Mouse (Mus musculus) limb, embryonic 14.5 days (tissue): ENCODE measurements around the gene Mal. TPM values are rescaled to one million over a fixed set of nuclear protein-coding genes. Genes with fewer than 3 reads are reported as not detected.

Experiments used
- ATAC-seq: fragments of 200-750 bp; cut with Nextera tagmentation; 2 replicates; pipeline ENCODE4 v1.8.0; 2017; ENCODE audit warnings: low read depth, moderate number of reproducible peaks, moderate TSS enrichment; ENCODE audit not compliant: low FRiP score
- DNase-seq: peaks from one replicate; pipeline ENCODE4 v3.0.0-alpha.2; 2015; ENCODE audit warnings: low spot score
- H3K27ac ChIP-seq: fragments of 300-500 bp; sonication (generic); replicated peaks from 2 replicates; pipeline ENCODE4 v1.5.1; 2014; ENCODE audit warnings: low read depth, mild to moderate bottlenecking, low read length, moderate library complexity, mixed read lengths
- H3K27me3 ChIP-seq: fragments of 300-500 bp; sonication (generic); 2 replicates; pipeline ENCODE4 v1.6.1; 2014; ENCODE audit warnings: low read length, mixed read lengths; ENCODE audit not compliant: control insufficient read depth, insufficient read depth
- H3K36me3 ChIP-seq: fragments of 300-500 bp; sonication (generic); 2 replicates; pipeline ENCODE4 v1.6.1; 2014; ENCODE audit warnings: mild to moderate bottlenecking, low read length, moderate library complexity, mixed read lengths; ENCODE audit not compliant: control insufficient read depth, insufficient read depth
- H3K4me1 ChIP-seq: fragments of 300-500 bp; sonication (generic); 2 replicates; pipeline ENCODE4 v1.6.1; 2014; ENCODE audit warnings: antibody characterized with exemption, low read length, mixed read lengths; ENCODE audit not compliant: control insufficient read depth, insufficient read depth
- H3K4me2 ChIP-seq: fragments of 300-500 bp; sonication (generic); replicated peaks from 2 replicates; pipeline ENCODE4 v1.6.1; 2014; ENCODE audit warnings: low read depth, mild to moderate bottlenecking, low read length, moderate library complexity; ENCODE audit not compliant: severe bottlenecking
- H3K4me3 ChIP-seq: fragments of 300-500 bp; sonication (generic); replicated peaks from 2 replicates; pipeline ENCODE4 v1.5.1; 2014; ENCODE audit warnings: low read length
- H3K9ac ChIP-seq: fragments of 300-500 bp; sonication (generic); 2 replicates; pipeline ENCODE4 v1.6.1; 2014; ENCODE audit warnings: mild to moderate bottlenecking, low read depth, low read length, moderate library complexity; ENCODE audit not compliant: severe bottlenecking
- H3K9me3 ChIP-seq: fragments of 300-500 bp; sonication (generic); 2 replicates; pipeline ENCODE4 v1.6.1; 2016; ENCODE audit warnings: low read length; ENCODE audit not compliant: control insufficient read depth
- POLR2A ChIP-seq: fragments of 200-500 bp; IDR thresholded peaks from 2 replicates; pipeline ENCODE4 v1.8.0; 2012; ENCODE audit warnings: inconsistent platforms, mild to moderate bottlenecking, moderate library complexity, borderline replicate concordance; ENCODE audit not compliant: insufficient read depth, insufficient read length; ENCODE audit errors: extremely low read depth
- WGBS: fragments of 180-500 bp; shearing (Covaris S2); extraction: QIAGEN DNeasy Blood & Tissue Kit; methylation state at CpG from one replicate; pipeline ENCODE4 v1.1.7; 2014; 5-methylcytosine and 5-hydroxymethylcytosine counted together
- polyA plus RNA-seq, 2 experiments: library from polyadenylated mRNA; depleted of rRNA in 1 of 2; stranded (reverse) in 1 of 2; unstranded in 1 of 2; fragments of >200 nt; fragmentation: Nextera tagmentation in 1 of 2; extraction: Ambion mirVana in 1 of 2; gene quantifications; 2 replicates each; pipeline versions ENCODE4 v1.2.1 to v1.2.3; 2012 to 2014

Mal gene
- polyA plus RNA-seq, 2 experiments = 2.5 to 12.5 TPM

DNA sequence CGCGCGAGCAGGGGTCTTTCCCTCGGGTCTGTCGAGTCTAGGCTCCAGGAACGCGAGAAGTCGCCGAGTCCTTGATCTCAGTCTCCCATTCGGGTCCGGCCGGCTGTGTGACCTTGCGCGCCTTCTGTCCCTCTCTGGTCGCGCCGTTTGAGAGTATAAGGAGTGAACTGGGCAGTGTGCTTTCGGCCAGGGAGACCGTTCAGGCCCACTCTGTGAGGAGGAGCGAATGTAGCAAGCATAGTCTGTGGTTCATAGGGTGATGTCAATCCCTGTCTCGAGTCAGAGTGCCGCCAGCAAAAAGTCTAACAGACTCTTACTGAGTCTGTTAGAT lies 69.0 kb downstream of the Mal start:
- peaks cover 10% of the 10 kb centered on the region for H3K36me3 ChIP-seq
- no peaks in the 10 kb centered on the region for H3K9me3 ChIP-seq
- H3K4me1 ChIP-seq = peaks cover 18% of the 10 kb centered on the region; the same call in 1 of the 2 replicates
- H3K4me3 ChIP-seq = peak overlapping the region; percentile 96
- DNase-seq (no peak), ATAC-seq (0 out of 2 replicates have a peak, but pooled peaks have one; percentile 3)
- TF ChIP-seq POLR2A = no peak
- H3K27me3 ChIP-seq = no peaks in the 10 kb centered on the region
- peak overlapping the region; percentile 91 for H3K9ac ChIP-seq
- WGBS = under 1% methylated on average over 22 of the region's 22 CpGs
- peak overlapping the region; percentile 80 for H3K4me2 ChIP-seq
- peak overlapping the region; percentile 94 for H3K27ac ChIP-seq

GRCm38 (mm10) chr2:127586694-127587513 lies 69.6 kb downstream of the Mal start, which contains the start of the genes Zfp661 and Mrps5:
Gene Zfp661, minus strand, starts transcription at chr2:127587094.
Gene Mrps5, plus strand, starts transcription at chr2:127587222.
- ATAC-seq (peak; percentile 88), DNase-seq (peak; percentile 76)
- no peaks in the 10 kb centered on the region for H3K27me3 ChIP-seq
- H3K9me3 ChIP-seq = no peaks in the 10 kb centered on the region
- H3K36me3 ChIP-seq = 0 out of 2 replicates have a peak, but pooled peaks cover 5% of the 10 kb centered on the region
- H3K4me3 ChIP-seq = peak within 1 kb of the TSS; percentile 96
- H3K9ac ChIP-seq = peak within 1 kb of the TSS; percentile 91
- TF ChIP-seq POLR2A = 0 out of 2 replicates have a peak, but pooled peaks have one; percentile 88
- H3K27ac ChIP-seq = peak within 1 kb of the TSS; percentile 94
- peaks cover 18% of the 10 kb centered on the region; the same call in 1 of the 2 replicates for H3K4me1 ChIP-seq
- peak within 1 kb of the TSS; percentile 80 for H3K4me2 ChIP-seq
- WGBS = 4% methylated on average over 38 of the region's 39 CpGs

DNA sequence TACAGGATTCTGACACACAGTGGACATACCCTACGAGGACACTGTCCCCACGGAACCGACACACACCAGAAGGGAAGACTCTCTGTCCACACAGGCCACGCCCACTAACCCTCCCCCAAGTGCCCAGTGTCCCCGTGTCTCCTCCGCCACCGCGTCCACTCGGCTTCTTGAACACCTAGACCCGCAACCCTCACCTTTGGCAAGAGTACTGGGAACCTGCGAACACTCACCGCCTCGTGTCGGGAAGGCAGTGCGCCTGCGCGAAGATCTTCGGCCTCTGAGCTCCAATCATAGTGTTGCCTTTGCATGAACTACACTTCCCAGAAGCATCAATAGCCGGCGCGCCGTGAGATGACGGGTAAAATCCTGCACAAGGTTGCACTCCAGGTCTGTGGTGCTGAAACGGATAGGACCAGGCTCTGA lies 72.0 kb downstream of the Mal start:
- peak; percentile 67; the same call in 1 of the 2 replicates for TF ChIP-seq POLR2A
- Histone ChIP-seq H3K4me2 (peak overlapping the region; percentile 92), H3K4me1 (peaks cover 18% of the 10 kb centered on the region; the same call in 1 of the 2 replicates), H3K9me3 (no peaks in the 10 kb centered on the region), H3K9ac (peak overlapping the region; percentile 70), H3K4me3 (peak overlapping the region; percentile 65), H3K27ac (no peak overlapping the region), H3K27me3 (no peaks in the 10 kb centered on the region), H3K36me3 (no peaks in the 10 kb centered on the region)
- WGBS = 0% methylated on average over 24 of the region's 24 CpGs
- ATAC-seq (peak; percentile 91), DNase-seq (peak; percentile 95)

Other genes starting within 250 kb of the Mal start
- gene Gpat2, start 231.5 kb downstream of the Mal start, polyA plus RNA-seq (2012; rRNA removed) = 0.31 and 0.37 TPM in 2 replicates
- gene Gpat2, start 231.5 kb downstream of the Mal start, polyA plus RNA-seq (2014; fragmentation: Nextera tagmentation; extraction: Ambion mirVana) = 0.14 and 0.39 TPM in 2 replicates
- gene Fahd2a, start 212.1 kb downstream of the Mal start, polyA plus RNA-seq (2012; rRNA removed) = 14.6 and 22.2 TPM in 2 replicates
- gene Fahd2a, start 212.1 kb downstream of the Mal start, polyA plus RNA-seq (2014; fragmentation: Nextera tagmentation; extraction: Ambion mirVana) = 20.8 and 24.9 TPM in 2 replicates
- 4.2 and 4.3 TPM in 2 replicates for gene Kcnip3, start 134.6 kb downstream of the Mal start, polyA plus RNA-seq (2012; rRNA removed)
- gene Kcnip3, start 134.6 kb downstream of the Mal start, polyA plus RNA-seq (2014; fragmentation: Nextera tagmentation; extraction: Ambion mirVana) = 2.3 and 3.2 TPM in 2 replicates
- gene Prom2, start 115.2 kb downstream of the Mal start, polyA plus RNA-seq (2012; rRNA removed) = 10.3 and 10.6 TPM in 2 replicates
- gene Prom2, start 115.2 kb downstream of the Mal start, polyA plus RNA-seq (2014; fragmentation: Nextera tagmentation; extraction: Ambion mirVana) = 9.3 and 9.5 TPM in 2 replicates
- gene Zfp661, start 69.6 kb downstream of the Mal start, polyA plus RNA-seq (2012; rRNA removed) = 6.2 and 7.3 TPM in 2 replicates
- gene Zfp661, start 69.6 kb downstream of the Mal start, polyA plus RNA-seq (2014; fragmentation: Nextera tagmentation; extraction: Ambion mirVana) = 5.0 TPM in 2 replicates
- gene Mrps5, start 69.5 kb downstream of the Mal start, polyA plus RNA-seq (2012; rRNA removed) = 92.0 and 102 TPM in 2 replicates
- 118 and 123 TPM in 2 replicates for gene Mrps5, start 69.5 kb downstream of the Mal start, polyA plus RNA-seq (2014; fragmentation: Nextera tagmentation; extraction: Ambion mirVana)
- gene Mall, start 73.2 kb upstream of the Mal start, polyA plus RNA-seq (2012; rRNA removed) = 16.5 and 16.8 TPM in 2 replicates
- 26.4 and 30.4 TPM in 2 replicates for gene Mall, start 73.2 kb upstream of the Mal start, polyA plus RNA-seq (2014; fragmentation: Nextera tagmentation; extraction: Ambion mirVana)
- gene Nphp1, start 132.2 kb upstream of the Mal start, polyA plus RNA-seq (2012; rRNA removed) = 21.6 and 27.8 TPM in 2 replicates
- gene Nphp1, start 132.2 kb upstream of the Mal start, polyA plus RNA-seq (2014; fragmentation: Nextera tagmentation; extraction: Ambion mirVana) = 23.4 and 30.0 TPM in 2 replicates
- 43.1 and 57.9 TPM in 2 replicates for gene Mtln, start 135.8 kb upstream of the Mal start, polyA plus RNA-seq (2012; rRNA removed)
- gene Mtln, start 135.8 kb upstream of the Mal start, polyA plus RNA-seq (2014; fragmentation: Nextera tagmentation; extraction: Ambion mirVana) = 38.3 and 44.8 TPM in 2 replicates
- gene Bub1, start 175.2 kb upstream of the Mal start, polyA plus RNA-seq (2012; rRNA removed) = 22.0 and 28.4 TPM in 2 replicates
- gene Bub1, start 175.2 kb upstream of the Mal start, polyA plus RNA-seq (2014; fragmentation: Nextera tagmentation; extraction: Ambion mirVana) = 17.3 and 22.2 TPM in 2 replicates
- gene Acoxl, start 182.2 kb upstream of the Mal start, polyA plus RNA-seq (2012; rRNA removed) = 0.04 and 0.13 TPM in 2 replicates
- gene Acoxl, start 182.2 kb upstream of the Mal start, polyA plus RNA-seq (2014; fragmentation: Nextera tagmentation; extraction: Ambion mirVana) = 0.12 TPM in 1 of 2 replicates, not detected in the other